In genomic region chr11:49727877-49728276, GRCm38 (mm10) we compare ENCODE assay signal across 10 mouse cellular contexts. TPM values are rescaled to one million over a fixed set of nuclear protein-coding genes. Genes with fewer than 3 reads are reported as not detected.
DNase-seq lines count a peak whose midpoint lies in the region; ATAC-seq and TF ChIP-seq lines count a peak whose summit lies in the region.
"Had no signal": no experiment of that assay in that cellular context is flagged by ENCODE, and none has a peak within 500 bp of the region (broad histone marks: within the 10 kb centered on the region; RNA-seq: fewer than 3 reads in every experiment).

No protein-coding gene starts in this region.

- no peak for ATAC-seq in midbrain, embryonic 13.5 days
- ATAC-seq in forebrain, embryonic 11.5 days (replicated peaks; ENCODE audit: low FRiP score): 0 out of 2 replicates have a peak, but pooled peaks have one; percentile 30
- ATAC-seq in hindbrain, embryonic 14.5 days (ENCODE audit: low FRiP score): no peak
- peak; percentile 79 for ATAC-seq in monocyte, adult 5-6 weeks (replicated peaks; ENCODE audit: insufficient number of reproducible peaks, low FRiP score, low TSS enrichment, poor library complexity, severe bottlenecking)

- 22% methylated on average over 3 of the region's 3 CpGs for WGBS in midbrain, embryonic 10.5 days
- WGBS in midbrain, embryonic 13.5 days: 12% methylated on average over 3 of the region's 3 CpGs
- 13% methylated on average over 3 of the region's 3 CpGs for WGBS in forebrain, embryonic 11.5 days
- 13% methylated on average over 3 of the region's 3 CpGs for WGBS in hindbrain, embryonic 14.5 days

- H3K9me3 ChIP-seq in midbrain, embryonic 10.5 days (replicated peaks): no peaks in the 10 kb centered on the region
- H3K9me3 ChIP-seq in midbrain, embryonic 13.5 days: no peaks in the 10 kb centered on the region
- no peaks in the 10 kb centered on the region for H3K9me3 ChIP-seq in forebrain, embryonic 11.5 days (ENCODE audit: control insufficient read depth, low read length)
- H3K9me3 ChIP-seq in hindbrain, embryonic 14.5 days (ENCODE audit: control insufficient read depth, low read length): no peaks in the 10 kb centered on the region
- H3K9me3 ChIP-seq: embryonic facial prominence, embryonic 15.5 days; megakaryocyte, embryonic 14.5 days had no signal

- H3K27me3 ChIP-seq in midbrain, embryonic 10.5 days (ENCODE audit: low read depth, poor library complexity, severe bottlenecking): no peaks in the 10 kb centered on the region
- no peaks in the 10 kb centered on the region for H3K27me3 ChIP-seq in midbrain, embryonic 13.5 days
- H3K27me3 ChIP-seq in forebrain, embryonic 11.5 days (ENCODE audit: control insufficient read depth, insufficient read depth, low read length): no peaks in the 10 kb centered on the region
- no peaks in the 10 kb centered on the region for H3K27me3 ChIP-seq in hindbrain, embryonic 14.5 days (ENCODE audit: control insufficient read depth, insufficient read depth, low read length)
- H3K27me3 ChIP-seq in testis, adult 2 months (ENCODE audit: control insufficient read depth, insufficient read depth, low read length): no peaks in the 10 kb centered on the region
- H3K27me3 ChIP-seq: embryonic facial prominence, embryonic 15.5 days had no signal

- peak; percentile 50 for DNase-seq in midbrain, embryonic 10.5 days (ENCODE audit: low spot score)
- peak; percentile 86 for DNase-seq in brain, adult 2 months (ENCODE audit: low read depth, low spot score)
- DNase-seq in forebrain, embryonic 11.5 days (ENCODE audit: low spot score): peak; percentile 62
- peak; percentile 77 for DNase-seq in hindbrain, embryonic 14.5 days (ENCODE audit: low spot score)
- peak; percentile 43 to 59 for DNase-seq in left cerebral cortex, postnatal 36 days (ENCODE audit: low spot score in 2 of 2)

- H3K9ac ChIP-seq in midbrain, embryonic 13.5 days (replicated peaks): no peak overlapping the region
- no peak overlapping the region for H3K9ac ChIP-seq in forebrain, embryonic 11.5 days (ENCODE audit: low read length)
- H3K9ac ChIP-seq in hindbrain, embryonic 14.5 days: no peak overlapping the region
- H3K9ac ChIP-seq: embryonic facial prominence, embryonic 15.5 days had no signal

- H3K4me3 ChIP-seq in midbrain, embryonic 10.5 days: no peak overlapping the region
- no peak overlapping the region for H3K4me3 ChIP-seq in midbrain, embryonic 13.5 days (replicated peaks)
- no peak overlapping the region for H3K4me3 ChIP-seq in forebrain, embryonic 11.5 days (ENCODE audit: low read depth, low read length)
- no peak overlapping the region for H3K4me3 ChIP-seq in hindbrain, embryonic 14.5 days (replicated peaks; ENCODE audit: low read length)
- no peak overlapping the region for H3K4me3 ChIP-seq in testis, adult 2 months (ENCODE audit: control insufficient read depth, low read depth, low read length)
- H3K4me3 ChIP-seq: embryonic facial prominence, embryonic 15.5 days; megakaryocyte, embryonic 14.5 days had no signal

- no peak overlapping the region for H3K27ac ChIP-seq in midbrain, embryonic 10.5 days (replicated peaks)
- H3K27ac ChIP-seq in midbrain, embryonic 13.5 days: no peak overlapping the region
- no peak overlapping the region for H3K27ac ChIP-seq in forebrain, embryonic 11.5 days (ENCODE audit: low read depth, low read length)
- H3K27ac ChIP-seq in hindbrain, embryonic 14.5 days: no peak overlapping the region
- H3K27ac ChIP-seq in testis, adult 2 months (ENCODE audit: control insufficient read depth, insufficient read depth, low read depth, low read length): no peak overlapping the region
- H3K27ac ChIP-seq: embryonic facial prominence, embryonic 15.5 days had no signal

- peaks cover 12% of the 10 kb centered on the region for H3K4me1 ChIP-seq in midbrain, embryonic 10.5 days
- H3K4me1 ChIP-seq in midbrain, embryonic 13.5 days (replicated peaks): peaks cover 4% of the 10 kb centered on the region; the same call in 1 of the 2 replicates
- H3K4me1 ChIP-seq in forebrain, embryonic 11.5 days (replicated peaks; ENCODE audit: control insufficient read depth, insufficient read depth, low read length): no peaks in the 10 kb centered on the region
- no peaks in the 10 kb centered on the region for H3K4me1 ChIP-seq in hindbrain, embryonic 14.5 days (replicated peaks; ENCODE audit: control insufficient read depth, insufficient read depth, low read length)
- no peaks in the 10 kb centered on the region for H3K4me1 ChIP-seq in testis, adult 2 months (ENCODE audit: control insufficient read depth, insufficient read depth, low read length)

- TF ChIP-seq CTCF in testis, adult 2 months (IDR thresholded peaks at IDR 0.05; ENCODE audit: control insufficient read depth, insufficient read depth, insufficient replicate concordance, low read depth, low read length): peak; percentile 44; the same call in 1 of the 2 replicates

- 0 out of 2 replicates have a peak, but pooled peaks cover 2% of the 10 kb centered on the region for H3K36me3 ChIP-seq in midbrain, embryonic 10.5 days
- no peaks in the 10 kb centered on the region for H3K36me3 ChIP-seq in midbrain, embryonic 13.5 days
- H3K36me3 ChIP-seq in forebrain, embryonic 11.5 days (ENCODE audit: control insufficient read depth, insufficient read depth, low read length): no peaks in the 10 kb centered on the region
- no peaks in the 10 kb centered on the region for H3K36me3 ChIP-seq in hindbrain, embryonic 14.5 days (replicated peaks; ENCODE audit: control insufficient read depth, insufficient read depth)
- H3K36me3 ChIP-seq in testis, adult 2 months (ENCODE audit: control insufficient read depth, insufficient read depth, low read length): no peaks in the 10 kb centered on the region; the same call in 1 of the 2 replicates
- H3K36me3 ChIP-seq: embryonic facial prominence, embryonic 15.5 days had no signal

- no peak for TF ChIP-seq POLR2A in testis, adult 2 months (IDR thresholded peaks at IDR 0.05; ENCODE audit: control insufficient read depth, low read depth, low read length)

- intact Hi-C loops in left cerebral cortex, postnatal 36 days (cut with DNase I): loop anchor here (5.0 kb wide), 4 partner anchors 64 to 139 kb away; partner anchors contain the start of genes Gfpt2 and Mapk9

- H3K4me2 ChIP-seq in midbrain, embryonic 13.5 days (replicated peaks): no peak overlapping the region
- no peak overlapping the region for H3K4me2 ChIP-seq in forebrain, embryonic 11.5 days (ENCODE audit: low read depth, low read length, severe bottlenecking)
- no peak overlapping the region for H3K4me2 ChIP-seq in hindbrain, embryonic 14.5 days (replicated peaks)
- H3K4me2 ChIP-seq: embryonic facial prominence, embryonic 15.5 days had no signal

RNA-seq across cellular contexts. Expression of gene Cnot6, which starts 15.4 kb away (rescaled TPM):
- 57.8 and 58.3 TPM in 2 replicates for polyA plus RNA-seq in midbrain, embryonic 10.5 days (2016; fragmentation: Nextera tagmentation; extraction: Ambion mirVana)
- 65.6 and 65.8 TPM in 2 replicates for polyA plus RNA-seq in midbrain, embryonic 13.5 days (2015; fragmentation: Nextera tagmentation; extraction: Ambion mirVana)
- polyA plus RNA-seq in forebrain, embryonic 11.5 days (2014; fragmentation: Nextera tagmentation; extraction: Ambion mirVana): 55.3 and 60.2 TPM in 2 replicates
- 40.1 and 42.1 TPM in 2 replicates for polyA plus RNA-seq in hindbrain, embryonic 14.5 days (2014; fragmentation: Nextera tagmentation; extraction: Ambion mirVana)
- total RNA-seq in left cerebral cortex, postnatal 36 days (2021): 10 to 100 TPM; 44.3 to 55.0 TPM
- 46.7 to 79.0 TPM (median 53.2 TPM) in 3 replicates for total RNA-seq in monocyte, adult 5-6 weeks (2017)
- polyA plus RNA-seq in testis, adult 2 months (2012; rRNA removed): 12.5 and 18.1 TPM in 2 replicates

Comparison
In these comparisons a context has a peak if more than half of its experiments do, and no peak if none do; other contexts are left out.
1. ATAC-seq: peak in forebrain, embryonic 11.5 days (single experiment) and monocyte, adult 5-6 weeks (single experiment); none in midbrain, embryonic 13.5 days (single experiment) and hindbrain, embryonic 14.5 days (single experiment).
2. Peak in every context shown above with its lines, with median percentiles within 50 percentile points of each other: DNase-seq.